Mouse (Mus musculus) heart, postnatal 36 days (tissue): ENCODE measurements around the gene Tpsb2. TPM values are rescaled to one million over a fixed set of nuclear protein-coding genes. Genes with fewer than 3 reads are reported as not detected.

Experiments used
- DNase-seq, 2 experiments: peaks; one replicate each; pipeline ENCODE4 v3.0.0; 2021 to 2022
- intact Hi-C: fragments of 180-260 bp; cut with DNase I; formaldehyde crosslinking; loops from one replicate; pipeline ENCODE4 v1.15.1; 2025
- total RNA-seq, 2 experiments: library from RNA; stranded (reverse); gene quantifications; 2 replicates each; pipeline ENCODE4 v1.2.3; 2021

The Tpsb2 gene
- 1 to 10 TPM; 1.8 to 2.2 TPM for total RNA-seq

GRCm38 (mm10) chr17:25366005-25366404 is at the start of gene Tpsb2:
Tpsb2 (plus strand) TSS chr17:25366305.
- no peak for DNase-seq
- intact Hi-C loops: loop anchor here (10.0 kb wide), 1 partner anchor 421 kb away; no protein-coding TSS in a partner anchor

- intact Hi-C loops: no loop called here
- DNase-seq: no peak
These were observed 47.8 kb upstream of the Tpsb2 start, which contains the start of gene Prss29 for GRCm38 (mm10) chr17:25318354-25318753. Prss29 (plus strand) TSS chr17:25318654.

GRCm38 (mm10) chr17:25320819-25321218 is 45.3 kb upstream of the Tpsb2 start:
- intact Hi-C loops: no loop called here
- DNase-seq: no peak

GRCm38 (mm10) chr17:25322930-25323329 is 43.2 kb upstream of the Tpsb2 start:
- intact Hi-C loops: no loop called here

GRCm38 (mm10) chr17:25332321-25332720 is 33.8 kb upstream of the Tpsb2 start:
- DNase-seq: no peak
- intact Hi-C loops: loop anchor here (10.0 kb wide), 1 partner anchor 362 kb away; no protein-coding TSS in a partner anchor

More at GRCm38 (mm10) chr17:25322930-25323329, 43.2 kb upstream of the Tpsb2 start:
- DNase-seq: no peak

- peak; percentile 21 to 53 for DNase-seq
- intact Hi-C loops: loop anchor here (2.0 to 10.0 kb wide), 2 partner anchors 135 to 361 kb away; no protein-coding TSS in a partner anchor
These were observed 32.2 kb upstream of the Tpsb2 start for GRCm38 (mm10) chr17:25333943-25334342.

- no peak for DNase-seq
These were observed 27.9 kb upstream of the Tpsb2 start for GRCm38 (mm10) chr17:25338218-25338617.

GRCm38 (mm10) chr17:25340003-25340402 is 26.1 kb upstream of the Tpsb2 start:
- no peak for DNase-seq
- intact Hi-C loops: no loop called here

More at GRCm38 (mm10) chr17:25338218-25338617, 27.9 kb upstream of the Tpsb2 start:
- intact Hi-C loops: loop anchor here (10.0 kb wide), 1 partner anchor 357 kb away; no protein-coding TSS in a partner anchor

- intact Hi-C loops: no loop called here
- no peak for DNase-seq
These were observed 24.6 kb upstream of the Tpsb2 start for GRCm38 (mm10) chr17:25341490-25341889.

GRCm38 (mm10) chr17:25345462-25345861 is 20.6 kb upstream of the Tpsb2 start, which contains the start of gene Tpsab1:
Tpsab1 (minus strand) TSS chr17:25345562.
- DNase-seq: no peak
- intact Hi-C loops: no loop called here

- intact Hi-C loops: loop anchor here (10.0 kb wide), 1 partner anchor 416 kb away; no protein-coding TSS in a partner anchor
These were observed 4.8 kb upstream of the Tpsb2 start for GRCm38 (mm10) chr17:25361291-25361690.

GRCm38 (mm10) chr17:25363726-25364125 is 2.4 kb upstream of the Tpsb2 start:
- peak in 1 of 2 experiments; percentile 35 for DNase-seq
- intact Hi-C loops: loop anchor here (10.0 kb wide), 1 partner anchor 419 kb away; no protein-coding TSS in a partner anchor

More at GRCm38 (mm10) chr17:25361291-25361690, 4.8 kb upstream of the Tpsb2 start:
- DNase-seq: no peak

- DNase-seq: no peak
- intact Hi-C loops: loop anchor here (10.0 kb wide), 1 partner anchor 424 kb away; no protein-coding TSS in a partner anchor
These were observed 2.9 kb downstream of the Tpsb2 start, which contains the start of gene Tpsg1 for GRCm38 (mm10) chr17:25368973-25369372. Tpsg1 (plus strand) TSS chr17:25369273.

GRCm38 (mm10) chr17:25372491-25372890 is 6.4 kb downstream of the Tpsb2 start:
- DNase-seq: no peak
- intact Hi-C loops: no loop called here

- DNase-seq: no peak
These were observed 7.9 kb downstream of the Tpsb2 start for GRCm38 (mm10) chr17:25374011-25374410.

GRCm38 (mm10) chr17:25394526-25394925 is 28.4 kb downstream of the Tpsb2 start:
- intact Hi-C loops: no loop called here
- DNase-seq: no peak

More at GRCm38 (mm10) chr17:25374011-25374410, 7.9 kb downstream of the Tpsb2 start:
- intact Hi-C loops: no loop called here

- intact Hi-C loops: loop anchor here (1.0 to 2.0 kb wide), 2 partner anchors 72 to 301 kb away; no protein-coding TSS in a partner anchor
- peak; percentile 75 to 79 for DNase-seq
These were observed 31.9 kb downstream of the Tpsb2 start for GRCm38 (mm10) chr17:25397804-25398519.

- no peak for DNase-seq
- intact Hi-C loops: loop anchor here (1.0 kb wide), 1 partner anchor 72 kb away; no protein-coding TSS in a partner anchor
These were observed 32.4 kb downstream of the Tpsb2 start for GRCm38 (mm10) chr17:25398520-25398838.

GRCm38 (mm10) chr17:25400443-25400842 is 34.3 kb downstream of the Tpsb2 start:
- intact Hi-C loops: no loop called here

GRCm38 (mm10) chr17:25401491-25401890 is 35.4 kb downstream of the Tpsb2 start:
- intact Hi-C loops: no loop called here
- no peak for DNase-seq

More at GRCm38 (mm10) chr17:25400443-25400842, 34.3 kb downstream of the Tpsb2 start:
- peak; percentile 39 to 51 for DNase-seq

GRCm38 (mm10) chr17:25402224-25402623 is 36.1 kb downstream of the Tpsb2 start:
- intact Hi-C loops: no loop called here
- no peak for DNase-seq
